Mouse (Mus musculus): ENCODE data around the gene Fgfr2. TPM values are rescaled to one million over a fixed set of nuclear protein-coding genes. Genes with fewer than 3 reads are reported as not detected.
A peak's percentile ranks its signal among the peaks of the same experiment; 100 is the strongest.

The Fgfr2 gene
- 62.8 and 133 TPM in 2 replicates for polyA plus RNA-seq (2014; fragmentation: Nextera tagmentation; extraction: Ambion mirVana)

- H3K9ac ChIP-seq (ENCODE audit: low read depth, low read length), result peak within 1 kb of the TSS; percentile 96
- H3K36me3 ChIP-seq (ENCODE audit: control insufficient read depth, insufficient read depth, low read length), result no peaks in the 10 kb centered on the region
- WGBS, result 1% methylated on average over 23 of the region's 53 CpGs
- H3K4me2 ChIP-seq (replicated peaks; ENCODE audit: low read depth, low read length), result peak within 1 kb of the TSS; percentile 94
- H3K27ac ChIP-seq (ENCODE audit: low read depth, low read length), result peak within 1 kb of the TSS; percentile 100
- H3K4me1 ChIP-seq (ENCODE audit: control insufficient read depth, insufficient read depth, low read length), result peaks cover 33% of the 10 kb centered on the region
- ATAC-seq (ENCODE audit: low FRiP score, low TSS enrichment), result peak; percentile 80
- H3K9me3 ChIP-seq (ENCODE audit: control insufficient read depth, low read length), result no peaks in the 10 kb centered on the region
- no peaks in the 10 kb centered on the region for H3K27me3 ChIP-seq (ENCODE audit: control insufficient read depth, insufficient read depth, low read length)
- H3K4me3 ChIP-seq (ENCODE audit: low read length), result peak within 1 kb of the TSS; percentile 97
Measured at GRCm38 (mm10) chr7:133123244-133123998, at the start of gene Fgfr2. TSS of gene Fgfr2 (minus strand) at chr7:133123350.

GRCm38 (mm10) chr7:133171403-133172032 lies 48.4 kb upstream of the Fgfr2 start:
- Histone ChIP-seq H3K4me2 (replicated peaks; ENCODE audit: low read depth, low read length) (no peak overlapping the region), H3K4me1 (ENCODE audit: control insufficient read depth, insufficient read depth, low read length) (no peaks in the 10 kb centered on the region), H3K9ac (ENCODE audit: low read depth, low read length) (no peak overlapping the region), H3K27me3 (ENCODE audit: control insufficient read depth, insufficient read depth, low read length) (no peaks in the 10 kb centered on the region), H3K9me3 (ENCODE audit: control insufficient read depth, low read length) (no peaks in the 10 kb centered on the region), H3K36me3 (ENCODE audit: control insufficient read depth, insufficient read depth, low read length) (no peaks in the 10 kb centered on the region), H3K27ac (ENCODE audit: low read depth, low read length) (no peak overlapping the region), H3K4me3 (ENCODE audit: low read length) (no peak overlapping the region)
- ATAC-seq (ENCODE audit: low FRiP score, low TSS enrichment), result no peak
- WGBS, result 71% methylated on average over 4 of the region's 4 CpGs

GRCm38 (mm10) chr7:133168928-133169327 lies 45.8 kb upstream of the Fgfr2 start:
- no peak overlapping the region for H3K27ac ChIP-seq (ENCODE audit: low read depth, low read length)
- no peaks in the 10 kb centered on the region for H3K9me3 ChIP-seq (ENCODE audit: control insufficient read depth, low read length)
- WGBS, result 80% methylated on average over 3 of the region's 3 CpGs
- ATAC-seq (ENCODE audit: low FRiP score, low TSS enrichment), result no peak
- H3K27me3 ChIP-seq (ENCODE audit: control insufficient read depth, insufficient read depth, low read length), result no peaks in the 10 kb centered on the region
- H3K36me3 ChIP-seq (ENCODE audit: control insufficient read depth, insufficient read depth, low read length), result no peaks in the 10 kb centered on the region
- H3K4me2 ChIP-seq (replicated peaks; ENCODE audit: low read depth, low read length), result no peak overlapping the region
- no peak overlapping the region for H3K4me3 ChIP-seq (ENCODE audit: low read length)
- peaks cover 3% of the 10 kb centered on the region; the same call in 1 of the 2 replicates for H3K4me1 ChIP-seq (ENCODE audit: control insufficient read depth, insufficient read depth, low read length)
- no peak overlapping the region for H3K9ac ChIP-seq (ENCODE audit: low read depth, low read length)

- Histone ChIP-seq H3K27ac (ENCODE audit: low read depth, low read length) (no peak overlapping the region), H3K4me2 (replicated peaks; ENCODE audit: low read depth, low read length) (no peak overlapping the region), H3K9me3 (ENCODE audit: control insufficient read depth, low read length) (no peaks in the 10 kb centered on the region), H3K4me3 (ENCODE audit: low read length) (no peak overlapping the region), H3K27me3 (ENCODE audit: control insufficient read depth, insufficient read depth, low read length) (no peaks in the 10 kb centered on the region), H3K36me3 (ENCODE audit: control insufficient read depth, insufficient read depth, low read length) (no peaks in the 10 kb centered on the region), H3K4me1 (ENCODE audit: control insufficient read depth, insufficient read depth, low read length) (peaks cover 3% of the 10 kb centered on the region; the same call in 1 of the 2 replicates), H3K9ac (ENCODE audit: low read depth, low read length) (no peak overlapping the region)
- 63% methylated on average over 2 of the region's 2 CpGs for WGBS
- ATAC-seq (ENCODE audit: low FRiP score, low TSS enrichment), result no peak
Measured at GRCm38 (mm10) chr7:133167903-133168302, 44.8 kb upstream of the Fgfr2 start.

GRCm38 (mm10) chr7:133164770-133165169 lies 41.6 kb upstream of the Fgfr2 start:
- Histone ChIP-seq H3K4me1 (ENCODE audit: control insufficient read depth, insufficient read depth, low read length) (peaks cover 3% of the 10 kb centered on the region; the same call in 1 of the 2 replicates), H3K9ac (ENCODE audit: low read depth, low read length) (no peak overlapping the region), H3K27me3 (ENCODE audit: control insufficient read depth, insufficient read depth, low read length) (no peaks in the 10 kb centered on the region), H3K4me3 (ENCODE audit: low read length) (no peak overlapping the region), H3K27ac (ENCODE audit: low read depth, low read length) (no peak overlapping the region), H3K36me3 (ENCODE audit: control insufficient read depth, insufficient read depth, low read length) (no peaks in the 10 kb centered on the region), H3K9me3 (ENCODE audit: control insufficient read depth, low read length) (no peaks in the 10 kb centered on the region), H3K4me2 (replicated peaks; ENCODE audit: low read depth, low read length) (no peak overlapping the region)
- ATAC-seq (ENCODE audit: low FRiP score, low TSS enrichment), result no peak
- WGBS, result 54% methylated on average over 2 of the region's 2 CpGs

- H3K4me3 ChIP-seq (ENCODE audit: low read length), result no peak overlapping the region
- no peak overlapping the region for H3K4me2 ChIP-seq (replicated peaks; ENCODE audit: low read depth, low read length)
- no peak overlapping the region for H3K27ac ChIP-seq (ENCODE audit: low read depth, low read length)
- H3K36me3 ChIP-seq (ENCODE audit: control insufficient read depth, insufficient read depth, low read length), result no peaks in the 10 kb centered on the region
- H3K9ac ChIP-seq (ENCODE audit: low read depth, low read length), result no peak overlapping the region
- WGBS, result 40% methylated on average over 5 of the region's 5 CpGs
- H3K27me3 ChIP-seq (ENCODE audit: control insufficient read depth, insufficient read depth, low read length), result no peaks in the 10 kb centered on the region
- ATAC-seq (ENCODE audit: low FRiP score, low TSS enrichment), result no peak
- no peaks in the 10 kb centered on the region for H3K9me3 ChIP-seq (ENCODE audit: control insufficient read depth, low read length)
- H3K4me1 ChIP-seq (ENCODE audit: control insufficient read depth, insufficient read depth, low read length), result peaks cover 3% of the 10 kb centered on the region; the same call in 1 of the 2 replicates
Measured at GRCm38 (mm10) chr7:133163011-133163410, 39.9 kb upstream of the Fgfr2 start.

GRCm38 (mm10) chr7:133162131-133162530 lies 39.0 kb upstream of the Fgfr2 start:
- no peak for ATAC-seq (ENCODE audit: low FRiP score, low TSS enrichment)
- WGBS, result 48% methylated on average over 2 of the region's 2 CpGs
- H3K27ac ChIP-seq (ENCODE audit: low read depth, low read length), result peak overlapping the region; percentile 51; the same call in 1 of the 2 replicates
- H3K4me1 ChIP-seq (ENCODE audit: control insufficient read depth, insufficient read depth, low read length), result peaks cover 3% of the 10 kb centered on the region; the same call in 1 of the 2 replicates
- H3K9ac ChIP-seq (ENCODE audit: low read depth, low read length), result no peak overlapping the region
- no peaks in the 10 kb centered on the region for H3K9me3 ChIP-seq (ENCODE audit: control insufficient read depth, low read length)
- no peaks in the 10 kb centered on the region for H3K36me3 ChIP-seq (ENCODE audit: control insufficient read depth, insufficient read depth, low read length)
- no peak overlapping the region for H3K4me2 ChIP-seq (replicated peaks; ENCODE audit: low read depth, low read length)
- no peak overlapping the region for H3K4me3 ChIP-seq (ENCODE audit: low read length)
- H3K27me3 ChIP-seq (ENCODE audit: control insufficient read depth, insufficient read depth, low read length), result no peaks in the 10 kb centered on the region

- 40% methylated on average over 7 of the region's 7 CpGs for WGBS
- Histone ChIP-seq H3K4me3 (ENCODE audit: low read length) (no peak overlapping the region), H3K36me3 (ENCODE audit: control insufficient read depth, insufficient read depth, low read length) (no peaks in the 10 kb centered on the region), H3K27ac (ENCODE audit: low read depth, low read length) (peak overlapping the region; percentile 51; the same call in 1 of the 2 replicates), H3K9ac (ENCODE audit: low read depth, low read length) (no peak overlapping the region), H3K4me1 (ENCODE audit: control insufficient read depth, insufficient read depth, low read length) (peaks cover 3% of the 10 kb centered on the region; the same call in 1 of the 2 replicates), H3K9me3 (ENCODE audit: control insufficient read depth, low read length) (no peaks in the 10 kb centered on the region), H3K4me2 (replicated peaks; ENCODE audit: low read depth, low read length) (no peak overlapping the region), H3K27me3 (ENCODE audit: control insufficient read depth, insufficient read depth, low read length) (no peaks in the 10 kb centered on the region)
- peak; percentile 64; the same call in 1 of the 2 replicates for ATAC-seq (ENCODE audit: low FRiP score, low TSS enrichment)
Measured at GRCm38 (mm10) chr7:133161362-133162080, 38.4 kb upstream of the Fgfr2 start.

Measured in kidney, embryonic 14.5 days (tissue).